Mouse (Mus musculus): ENCODE data around the gene Rgp1. TPM values are rescaled to one million over a fixed set of nuclear protein-coding genes. Genes with fewer than 3 reads are reported as not detected.

Rgp1 gene
- polyA plus RNA-seq, 1 experiment from 2014 or later: 18.0 TPM

- Histone ChIP-seq H3K4me3 (peak overlapping the region; percentile 62), H3K27ac (no peak overlapping the region), H3K4me2 (peak overlapping the region; percentile 88), H3K27me3 (replicated peaks) (peaks cover 39% of the 10 kb centered on the region), H3K4me1 (peaks cover 34% of the 10 kb centered on the region), H3K36me3 (no peaks in the 10 kb centered on the region), H3K9ac (peak overlapping the region; percentile 65; the same call in 1 of the 2 replicates), H3K9me3 (replicated peaks) (no peaks in the 10 kb centered on the region)
- peak; percentile 17; the same call in 1 of the 2 replicates for ATAC-seq
- 54% methylated on average over 42 of the region's 42 CpGs for WGBS (ENCODE audit: insufficient replicate concordance)
Measured at GRCm38 (mm10) chr4:43631956-43632920, 53.7 kb downstream of the Rgp1 start.

- ATAC-seq: no peak
- H3K27me3 ChIP-seq (replicated peaks): peaks cover 39% of the 10 kb centered on the region
- 70% methylated on average over 8 of the region's 8 CpGs for WGBS (ENCODE audit: insufficient replicate concordance)
- no peak overlapping the region for H3K27ac ChIP-seq
- no peak overlapping the region for H3K4me2 ChIP-seq
- no peak overlapping the region for H3K4me3 ChIP-seq
- no peak overlapping the region for H3K9ac ChIP-seq
- no peaks in the 10 kb centered on the region for H3K9me3 ChIP-seq (replicated peaks)
- H3K4me1 ChIP-seq: peaks cover 34% of the 10 kb centered on the region
- H3K36me3 ChIP-seq: no peaks in the 10 kb centered on the region
Measured at GRCm38 (mm10) chr4:43633296-43633695, 54.8 kb downstream of the Rgp1 start.

GRCm38 (mm10) chr4:43633736-43634135 is 55.2 kb downstream of the Rgp1 start:
- 73% methylated on average over 2 of the region's 2 CpGs for WGBS (ENCODE audit: insufficient replicate concordance)
- Histone ChIP-seq H3K27me3 (replicated peaks) (peaks cover 39% of the 10 kb centered on the region), H3K9ac (no peak overlapping the region), H3K4me3 (no peak overlapping the region), H3K9me3 (replicated peaks) (no peaks in the 10 kb centered on the region), H3K27ac (no peak overlapping the region), H3K4me2 (no peak overlapping the region), H3K36me3 (no peaks in the 10 kb centered on the region), H3K4me1 (peaks cover 34% of the 10 kb centered on the region)
- no peak for ATAC-seq

- no peaks in the 10 kb centered on the region for H3K36me3 ChIP-seq
- H3K4me3 ChIP-seq: no peak overlapping the region
- H3K27me3 ChIP-seq (replicated peaks): peaks cover 39% of the 10 kb centered on the region
- H3K9me3 ChIP-seq (replicated peaks): no peaks in the 10 kb centered on the region
- H3K4me2 ChIP-seq: no peak overlapping the region
- peaks cover 26% of the 10 kb centered on the region for H3K4me1 ChIP-seq
- ATAC-seq: no peak
- no peak overlapping the region for H3K9ac ChIP-seq
- WGBS (ENCODE audit: insufficient replicate concordance): 78% methylated on average over 7 of the region's 7 CpGs
- no peak overlapping the region for H3K27ac ChIP-seq
Measured at GRCm38 (mm10) chr4:43634621-43635374, 56.3 kb downstream of the Rgp1 start.

GRCm38 (mm10) chr4:43636751-43637150 is 58.2 kb downstream of the Rgp1 start:
- Histone ChIP-seq H3K27ac (no peak overlapping the region), H3K27me3 (replicated peaks) (peaks cover 23% of the 10 kb centered on the region), H3K4me3 (no peak overlapping the region), H3K36me3 (no peaks in the 10 kb centered on the region), H3K9me3 (replicated peaks) (no peaks in the 10 kb centered on the region), H3K9ac (no peak overlapping the region), H3K4me2 (no peak overlapping the region), H3K4me1 (peaks cover 9% of the 10 kb centered on the region)
- no peak for ATAC-seq
- 64% methylated on average over 6 of the region's 6 CpGs for WGBS (ENCODE audit: insufficient replicate concordance)

Small RNAs within 50 kb of the gene (microRNA-seq; reads per million reads assigned to microRNA genes)
- gene Gm25262: not detected

Other genes with a start within 250 kb of the Rgp1 start
- gene Rusc2, start 196.7 kb upstream of the Rgp1 start, polyA plus RNA-seq (2016; fragmentation: Nextera tagmentation; extraction: Ambion mirVana): 1.7 and 1.9 TPM in 2 replicates
- not detected in 2 replicates for gene Fam166b, start 149.6 kb upstream of the Rgp1 start, polyA plus RNA-seq (2016; fragmentation: Nextera tagmentation; extraction: Ambion mirVana)
- gene Tesk1, start 136.8 kb upstream of the Rgp1 start, polyA plus RNA-seq (2016; fragmentation: Nextera tagmentation; extraction: Ambion mirVana): 2.8 and 3.2 TPM in 2 replicates
- 1.1 TPM in 2 replicates for gene Cd72, start 124.1 kb upstream of the Rgp1 start, polyA plus RNA-seq (2016; fragmentation: Nextera tagmentation; extraction: Ambion mirVana)
- not detected in 2 replicates for gene Sit1, start 95.0 kb upstream of the Rgp1 start, polyA plus RNA-seq (2016; fragmentation: Nextera tagmentation; extraction: Ambion mirVana)
- 38.3 and 40.0 TPM in 2 replicates for gene Ccdc107, start 85.8 kb upstream of the Rgp1 start, polyA plus RNA-seq (2016; fragmentation: Nextera tagmentation; extraction: Ambion mirVana)
- gene Arhgef39, start 79.0 kb upstream of the Rgp1 start, polyA plus RNA-seq (2016; fragmentation: Nextera tagmentation; extraction: Ambion mirVana): 32.6 and 35.8 TPM in 2 replicates
- 1.2 and 1.3 TPM in 2 replicates for gene Car9, start 71.7 kb upstream of the Rgp1 start, polyA plus RNA-seq (2016; fragmentation: Nextera tagmentation; extraction: Ambion mirVana)
- gene Tpm2, start 55.0 kb upstream of the Rgp1 start, polyA plus RNA-seq (2016; fragmentation: Nextera tagmentation; extraction: Ambion mirVana): 27.9 and 29.9 TPM in 2 replicates
- 17.9 and 19.7 TPM in 2 replicates for gene Creb3, start 16.4 kb upstream of the Rgp1 start, polyA plus RNA-seq (2016; fragmentation: Nextera tagmentation; extraction: Ambion mirVana)
- 73.3 and 75.5 TPM in 2 replicates for gene Tln1, start 16.0 kb upstream of the Rgp1 start, polyA plus RNA-seq (2016; fragmentation: Nextera tagmentation; extraction: Ambion mirVana)
- 23.5 and 23.6 TPM in 2 replicates for gene Gba2, start 158 bp downstream of the Rgp1 start, polyA plus RNA-seq (2016; fragmentation: Nextera tagmentation; extraction: Ambion mirVana)
- 1.1 TPM in 1 of 2 replicates, not detected in the other for gene Msmp, start 5.8 kb downstream of the Rgp1 start, polyA plus RNA-seq (2016; fragmentation: Nextera tagmentation; extraction: Ambion mirVana)
- 1.5 and 2.1 TPM in 2 replicates for gene Npr2, start 53.2 kb downstream of the Rgp1 start, polyA plus RNA-seq (2016; fragmentation: Nextera tagmentation; extraction: Ambion mirVana)
- gene Spag8, start 74.9 kb downstream of the Rgp1 start, polyA plus RNA-seq (2016; fragmentation: Nextera tagmentation; extraction: Ambion mirVana): 0.20 and 0.36 TPM in 2 replicates
- gene Hint2, start 77.8 kb downstream of the Rgp1 start, polyA plus RNA-seq (2016; fragmentation: Nextera tagmentation; extraction: Ambion mirVana): 59.8 and 66.1 TPM in 2 replicates
- 0.44 and 0.53 TPM in 2 replicates for gene Tmem8b, start 90.3 kb downstream of the Rgp1 start, polyA plus RNA-seq (2016; fragmentation: Nextera tagmentation; extraction: Ambion mirVana)
- gene Fam221b, start 90.4 kb downstream of the Rgp1 start, polyA plus RNA-seq (2016; fragmentation: Nextera tagmentation; extraction: Ambion mirVana): 1.5 and 1.8 TPM in 2 replicates
- not detected in 2 replicates for gene Olfr70, start 122.1 kb downstream of the Rgp1 start, polyA plus RNA-seq (2016; fragmentation: Nextera tagmentation; extraction: Ambion mirVana)
- gene Olfr71, start 131.5 kb downstream of the Rgp1 start, polyA plus RNA-seq (2016; fragmentation: Nextera tagmentation; extraction: Ambion mirVana): not detected in 2 replicates
- gene Hrct1, start 148.5 kb downstream of the Rgp1 start, polyA plus RNA-seq (2016; fragmentation: Nextera tagmentation; extraction: Ambion mirVana): 0.14 and 0.19 TPM in 2 replicates
- 0.02 TPM in 2 replicates for gene Spaar, start 151.3 kb downstream of the Rgp1 start, polyA plus RNA-seq (2016; fragmentation: Nextera tagmentation; extraction: Ambion mirVana)
- not detected in 2 replicates for gene Olfr159, start 192.3 kb downstream of the Rgp1 start, polyA plus RNA-seq (2016; fragmentation: Nextera tagmentation; extraction: Ambion mirVana)
- not detected in 2 replicates for gene Olfr156, start 245.2 kb downstream of the Rgp1 start, polyA plus RNA-seq (2016; fragmentation: Nextera tagmentation; extraction: Ambion mirVana)